16 mouse cellular contexts compared by ENCODE assay signal in the genomic region with DNA sequence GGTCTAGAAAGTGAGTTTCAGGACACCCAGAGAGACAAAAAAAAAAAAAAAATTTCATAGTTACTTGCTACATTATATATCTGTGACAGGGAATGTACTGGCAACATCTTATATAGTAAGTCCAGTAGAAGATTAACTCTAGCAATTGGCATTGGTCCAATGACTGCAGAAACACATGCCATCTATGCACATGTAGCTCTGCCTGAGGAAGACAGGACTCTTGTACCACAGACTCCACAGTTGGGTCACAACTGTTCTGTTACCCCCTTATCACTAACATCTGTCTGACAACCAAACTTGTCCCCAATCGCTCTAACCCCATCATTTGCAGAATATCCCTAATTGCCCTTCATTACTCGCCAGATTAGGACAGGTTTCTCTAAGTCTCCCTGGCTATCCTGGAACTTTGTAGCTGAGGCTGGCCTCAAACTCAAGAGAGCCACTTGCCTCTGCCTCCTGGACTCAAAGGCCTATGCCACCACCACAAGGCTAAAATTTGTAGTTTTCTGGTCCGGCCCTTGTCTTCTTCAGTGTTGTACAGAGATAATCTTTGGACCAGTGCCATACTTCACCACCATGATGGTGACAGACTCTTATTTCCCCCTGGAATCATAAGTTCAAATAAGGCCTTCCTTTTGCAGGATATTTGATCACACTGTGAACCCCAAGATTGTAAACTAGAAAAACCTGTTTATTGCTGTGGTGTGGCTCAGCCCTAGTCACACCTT. TPM values are rescaled to one million over a fixed set of nuclear protein-coding genes. Genes with fewer than 3 reads are reported as not detected.
DNase-seq lines count a peak whose midpoint lies in the region; ATAC-seq and TF ChIP-seq lines count a peak whose summit lies in the region.
"Had no signal": no experiment of that assay in that cellular context is flagged by ENCODE, and none has a peak within 500 bp of the region (broad histone marks: within the 10 kb centered on the region; RNA-seq: fewer than 3 reads in every experiment).

No protein-coding gene starts in this region.

- H3K4me2 ChIP-seq in liver, embryonic 11.5 days: no peak overlapping the region
- H3K4me2 ChIP-seq in intestine, postnatal 0 days (replicated peaks; ENCODE audit: low read depth): no peak overlapping the region
- H3K4me2 ChIP-seq: forebrain, embryonic 15.5 days; hindbrain, embryonic 14.5 days had no signal

- no peak for TF ChIP-seq POLR2A in liver, adult 2 months (IDR thresholded peaks at IDR 0.05; ENCODE audit: extremely low read depth, insufficient read depth, low read length)
- no peak for TF ChIP-seq POLR2A in bone marrow, adult 2 months (IDR thresholded peaks at IDR 0.05; ENCODE audit: borderline replicate concordance, control insufficient read depth, low read depth, low read length)

- no peaks in the 10 kb centered on the region for H3K27me3 ChIP-seq in liver, adult 2 months (ENCODE audit: control insufficient read depth, insufficient read depth, low read length)
- no peaks in the 10 kb centered on the region for H3K27me3 ChIP-seq in liver, embryonic 11.5 days (replicated peaks; ENCODE audit: control insufficient read depth, insufficient read depth, low read length)
- no peaks in the 10 kb centered on the region for H3K27me3 ChIP-seq in intestine, postnatal 0 days (replicated peaks; ENCODE audit: control insufficient read depth, insufficient read depth, low read length)
- H3K27me3 ChIP-seq: forebrain, embryonic 15.5 days had no signal

- H3K79me2 ChIP-seq in liver, adult 2 months (ENCODE audit: control insufficient read depth, insufficient read depth, low read length): peaks cover 35% of the 10 kb centered on the region; the same call in 1 of the 2 replicates

- peaks cover 22% of the 10 kb centered on the region for H3K4me1 ChIP-seq in liver, adult 2 months (ENCODE audit: control insufficient read depth, insufficient read depth, low read length)
- H3K4me1 ChIP-seq in liver, embryonic 11.5 days (replicated peaks; ENCODE audit: control insufficient read depth, insufficient read depth, low read length): peaks cover 29% of the 10 kb centered on the region
- peaks cover 1% of the 10 kb centered on the region for H3K4me1 ChIP-seq in bone marrow, adult 2 months (ENCODE audit: control insufficient read depth, insufficient read depth, low read length)
- H3K4me1 ChIP-seq in intestine, postnatal 0 days (replicated peaks; ENCODE audit: control insufficient read depth, insufficient read depth, low read length): no peaks in the 10 kb centered on the region
- H3K4me1 ChIP-seq: forebrain, embryonic 15.5 days had no signal

- 83% methylated on average over 3 of the region's 3 CpGs for WGBS in liver, adult 2 months
- WGBS in liver, embryonic 11.5 days: 77% methylated on average over 3 of the region's 3 CpGs
- 56% methylated on average over 3 of the region's 3 CpGs for WGBS in bone marrow, adult 2 months
- WGBS in intestine, postnatal 0 days: 81% methylated on average over 3 of the region's 3 CpGs

- no peak for ATAC-seq in liver, embryonic 11.5 days (replicated peaks; ENCODE audit: low FRiP score)
- ATAC-seq in intestine, postnatal 0 days: peak; percentile 22; the same call in 1 of the 2 replicates
- peak; percentile 52 for ATAC-seq in megakaryocyte-erythroid progenitor cell, adult 5-6 weeks (replicated peaks; ENCODE audit: low FRiP score, low TSS enrichment, poor library complexity, severe bottlenecking)
- ATAC-seq: activated CD4-positive, CD25-positive, alpha-beta regulatory T cell, adult 4 months; CD4-positive, CD25-positive, alpha-beta regulatory T cell, adult 4 months had no signal

- TF ChIP-seq CTCF in liver, adult 2 months (IDR thresholded peaks at IDR 0.05; ENCODE audit: low read depth, low read length): no peak
- TF ChIP-seq CTCF in bone marrow, adult 2 months (IDR thresholded peaks at IDR 0.05; ENCODE audit: control insufficient read depth, insufficient read depth, low read length): no peak
- no peak for TF ChIP-seq CTCF in intestine, postnatal 0 days (IDR thresholded peaks at IDR 0.05; ENCODE audit: low read depth)

- peaks cover 5% of the 10 kb centered on the region for H3K9me3 ChIP-seq in liver, embryonic 11.5 days (ENCODE audit: control insufficient read depth, low read length)
- H3K9me3 ChIP-seq in intestine, postnatal 0 days (ENCODE audit: control insufficient read depth): no peaks in the 10 kb centered on the region
- H3K9me3 ChIP-seq: forebrain, embryonic 15.5 days had no signal

- no peak overlapping the region; the same call in 1 of the 2 replicates for H3K27ac ChIP-seq in liver, adult 2 months (replicated peaks; ENCODE audit: insufficient read depth, low read depth, low read length)
- H3K27ac ChIP-seq in liver, embryonic 11.5 days (ENCODE audit: low read depth, low read length): no peak overlapping the region
- H3K27ac ChIP-seq in bone marrow, adult 2 months (ENCODE audit: control insufficient read depth, insufficient read depth, low read depth, low read length, poor library complexity): peak overlapping the region; percentile 63
- no peak overlapping the region for H3K27ac ChIP-seq in intestine, postnatal 0 days (ENCODE audit: low read depth, low read length)
- H3K27ac ChIP-seq: forebrain, embryonic 15.5 days; hindbrain, embryonic 14.5 days had no signal

- DNase-seq in liver, adult 2 months (ENCODE audit: extremely low read depth, low read depth, low spot score): peak; percentile 56
- DNase-seq in liver, embryonic 11.5 days (ENCODE audit: low spot score): no peak
- DNase-seq in urinary bladder, postnatal 25 days (ENCODE audit: low spot score): no peak
- no peak for DNase-seq in adrenal gland, adult 18-20 months (ENCODE audit: low spot score in 2 of 2)
- DNase-seq: cerebellum, adult 11-12 months; heart, postnatal 14 days; kidney, adult 18-20 months; lung, postnatal 36 days; right cerebral cortex, postnatal 4 days had no signal

- H3K36me3 ChIP-seq in liver, adult 2 months (ENCODE audit: control insufficient read depth, insufficient read depth, low read length): no peaks in the 10 kb centered on the region
- peaks cover 5% of the 10 kb centered on the region; the same call in 1 of the 2 replicates for H3K36me3 ChIP-seq in liver, embryonic 11.5 days (ENCODE audit: control insufficient read depth, insufficient read depth, low read length)
- H3K36me3 ChIP-seq in intestine, postnatal 0 days (ENCODE audit: control insufficient read depth, insufficient read depth): no peaks in the 10 kb centered on the region
- H3K36me3 ChIP-seq: forebrain, embryonic 15.5 days had no signal

- H3K4me3 ChIP-seq in liver, adult 2 months (ENCODE audit: insufficient read depth, low read depth, low read length): no peak overlapping the region
- no peak overlapping the region for H3K4me3 ChIP-seq in liver, embryonic 11.5 days (ENCODE audit: low read depth, low read length)
- no peak overlapping the region for H3K4me3 ChIP-seq in bone marrow, adult 2 months (replicated peaks; ENCODE audit: control insufficient read depth, low read depth, low read length)
- H3K4me3 ChIP-seq in intestine, postnatal 0 days (ENCODE audit: low read depth, low read length): no peak overlapping the region
- H3K4me3 ChIP-seq: forebrain, embryonic 15.5 days had no signal

- no peak overlapping the region for H3K9ac ChIP-seq in liver, adult 2 months (ENCODE audit: low read depth, low read length)
- H3K9ac ChIP-seq in liver, embryonic 11.5 days (ENCODE audit: low read depth, low read length): no peak overlapping the region
- H3K9ac ChIP-seq in intestine, postnatal 0 days (ENCODE audit: low read depth, low read length): no peak overlapping the region
- H3K9ac ChIP-seq: forebrain, embryonic 15.5 days; hindbrain, embryonic 14.5 days had no signal

RNA-seq across cellular contexts. Expression of a gene that starts 23.6 kb away (rescaled TPM):
- 31.8 and 36.6 TPM in 2 replicates for total RNA-seq in liver, adult 2 months (2014; rRNA removed)
- polyA plus RNA-seq in liver, adult 2 months (2012; rRNA removed): 34.5 and 36.0 TPM in 2 replicates
- polyA plus RNA-seq in liver, embryonic 11.5 days (2014; fragmentation: Nextera tagmentation; extraction: Ambion mirVana): 127 and 139 TPM in 2 replicates
- polyA plus RNA-seq in bone marrow, adult 2 months (2011; ENCODE audit: insufficient read depth, insufficient read length, low replicate concordance, missing spikeins): 65.0 and 101 TPM in 2 replicates
- 40.7 and 42.6 TPM in 2 replicates for polyA plus RNA-seq in intestine, postnatal 0 days (2015; fragmentation: Nextera tagmentation; extraction: Ambion mirVana)
- 148 and 172 TPM in 2 replicates for total RNA-seq in megakaryocyte-erythroid progenitor cell, adult 5-6 weeks (2014; fragmentation: Nextera tagmentation)
- 197 and 201 TPM in 2 replicates for total RNA-seq in megakaryocyte-erythroid progenitor cell, adult 5-6 weeks (2017)
- total RNA-seq in adrenal gland, adult 18-20 months (2021): 100 to 1,000 TPM in 1 of 2 experiments, 10 to 100 TPM in 1; 76.5 to 101 TPM

RNA-seq across cellular contexts. Expression of a gene that starts 52.0 kb away (rescaled TPM):
- 22.1 and 29.2 TPM in 2 replicates for total RNA-seq in liver, adult 2 months (2014; rRNA removed)
- 30.4 and 34.7 TPM in 2 replicates for polyA plus RNA-seq in liver, adult 2 months (2012; rRNA removed)
- 264 and 272 TPM in 2 replicates for polyA plus RNA-seq in liver, embryonic 11.5 days (2014; fragmentation: Nextera tagmentation; extraction: Ambion mirVana)
- 78.1 and 83.6 TPM in 2 replicates for polyA plus RNA-seq in bone marrow, adult 2 months (2011; ENCODE audit: insufficient read depth, insufficient read length, low replicate concordance, missing spikeins)
- polyA plus RNA-seq in intestine, postnatal 0 days (2015; fragmentation: Nextera tagmentation; extraction: Ambion mirVana): 183 and 185 TPM in 2 replicates
- 233 and 253 TPM in 2 replicates for total RNA-seq in megakaryocyte-erythroid progenitor cell, adult 5-6 weeks (2014; fragmentation: Nextera tagmentation)
- 114 and 178 TPM in 2 replicates for total RNA-seq in megakaryocyte-erythroid progenitor cell, adult 5-6 weeks (2017)
- total RNA-seq in adrenal gland, adult 18-20 months (2021): 10 to 100 TPM; 70.1 to 77.2 TPM
